Mouse (Mus musculus): ENCODE measurements around the gene St3gal3.

GRCm38 (mm10) chr4:117895339-117895738 lies 239.4 kb downstream of the St3gal3 start:
- TF ChIP-seq CTCF (IDR thresholded peaks at IDR 0.05; ENCODE audit: borderline replicate concordance, insufficient read depth, low read depth, low read length), result no peak
- TF ChIP-seq POLR2A (IDR thresholded peaks at IDR 0.05; ENCODE audit: borderline replicate concordance, insufficient read depth, low read length), result no peak

All from cerebellum, adult 2 months (tissue).